9 mouse cellular contexts compared by ENCODE assay signal in genomic region chr17:78246634-78247383, GRCm38 (mm10). TPM values are rescaled to one million over a fixed set of nuclear protein-coding genes. Genes with fewer than 3 reads are reported as not detected.
A peak's percentile ranks its signal among the peaks of the same experiment; 100 is the strongest.
DNase-seq lines count a peak whose midpoint lies in the region; ATAC-seq and TF ChIP-seq lines count a peak whose summit lies in the region.
"Had no signal": no experiment of that assay in that cellular context is flagged by ENCODE, and none has a peak within 500 bp of the region (broad histone marks: within the 10 kb centered on the region; RNA-seq: fewer than 3 reads in every experiment).

No protein-coding gene starts in this region.

- H3K4me2 ChIP-seq in heart, embryonic 15.5 days, result no peak overlapping the region
- H3K4me2 ChIP-seq in heart, embryonic 12.5 days, result no peak overlapping the region
- peak overlapping the region; percentile 97 for H3K4me2 ChIP-seq in CH12.LX (ENCODE audit: insufficient read depth, low read depth, poor library complexity, severe bottlenecking)
- no peak overlapping the region for H3K4me2 ChIP-seq in intestine, embryonic 15.5 days (replicated peaks)

- H3K27me3 ChIP-seq in heart, embryonic 15.5 days, result no peaks in the 10 kb centered on the region
- no peaks in the 10 kb centered on the region for H3K27me3 ChIP-seq in heart, embryonic 12.5 days (replicated peaks)
- H3K27me3 ChIP-seq in CH12.LX (replicated peaks), result no peaks in the 10 kb centered on the region
- no peaks in the 10 kb centered on the region for H3K27me3 ChIP-seq in intestine, embryonic 15.5 days (replicated peaks)

- H3K4me3 ChIP-seq in heart, embryonic 15.5 days, result no peak overlapping the region
- H3K4me3 ChIP-seq in heart, embryonic 12.5 days, result no peak overlapping the region
- no peak overlapping the region for H3K4me3 ChIP-seq in CH12.LX (replicated peaks in 1 of 3; ENCODE audit: low read depth in 2 of 3, low read length in 2 of 3, poor library complexity in 1 of 3)
- H3K4me3 ChIP-seq in left cerebral cortex, adult 2 months, result no peak overlapping the region
- H3K4me3 ChIP-seq in intestine, embryonic 15.5 days (replicated peaks), result no peak overlapping the region

- no peak overlapping the region for H3K9ac ChIP-seq in heart, embryonic 15.5 days
- no peak overlapping the region for H3K9ac ChIP-seq in heart, embryonic 12.5 days
- peak overlapping the region; percentile 35 for H3K9ac ChIP-seq in CH12.LX (ENCODE audit: insufficient read depth, low read depth)
- no peak overlapping the region for H3K9ac ChIP-seq in intestine, embryonic 15.5 days

- intact Hi-C loops in left cerebral cortex, adult 2 months (cut with DNase I), result no loop called here
- intact Hi-C loops in left cerebral cortex, postnatal 10 days (cut with DNase I), result no loop called here

- DNase-seq in CH12.LX (ENCODE audit: extremely low read depth), result peak; percentile 43
- no peak for DNase-seq in left cerebral cortex, adult 2 months (ENCODE audit: extremely low spot score in 1 of 2, low spot score in 2 of 2)
- no peak for DNase-seq in left cerebral cortex, postnatal 10 days (ENCODE audit: extremely low spot score in 1 of 2, low spot score in 2 of 2)
- DNase-seq: cerebellum, adult 8-10 months had no signal

- no peak for TF ChIP-seq POLR2A in CH12.LX (IDR thresholded peaks at IDR 0.05; ENCODE audit: low read depth, low read length)

- H3K4me1 ChIP-seq in heart, embryonic 15.5 days (replicated peaks), result peaks cover 23% of the 10 kb centered on the region
- peaks cover 37% of the 10 kb centered on the region for H3K4me1 ChIP-seq in heart, embryonic 12.5 days (replicated peaks)
- H3K4me1 ChIP-seq in CH12.LX (ENCODE audit: control insufficient read depth in 1 of 2, insufficient read depth in 2 of 2), result peaks cover 16 to 82% of the 10 kb centered on the region in 2 experiments
- peaks cover 20% of the 10 kb centered on the region; the same call in 1 of the 2 replicates for H3K4me1 ChIP-seq in intestine, embryonic 15.5 days (replicated peaks)

- no peaks in the 10 kb centered on the region for H3K36me3 ChIP-seq in heart, embryonic 15.5 days
- H3K36me3 ChIP-seq in heart, embryonic 12.5 days, result no peaks in the 10 kb centered on the region
- peaks cover 3 to 19% of the 10 kb centered on the region in 2 experiments for H3K36me3 ChIP-seq in CH12.LX (replicated peaks in 1 of 2; ENCODE audit: control insufficient read depth in 1 of 2, insufficient read depth in 1 of 2, low read length in 1 of 2)
- no peaks in the 10 kb centered on the region for H3K36me3 ChIP-seq in intestine, embryonic 15.5 days

- no peak; the same call in 1 of the 2 replicates for TF ChIP-seq EP300 in CH12.LX (IDR thresholded peaks at IDR 0.05; ENCODE audit: low read length)

- peaks cover 54% of the 10 kb centered on the region for H3K79me2 ChIP-seq in CH12.LX (replicated peaks; ENCODE audit: control insufficient read depth, extremely low read depth, insufficient read depth, poor library complexity, severe bottlenecking)

- dilution Hi-C loops in CH12.LX (cut with MboI; ENCODE audit: extremely low pct_ligation_motif_present, extremely low pct_unique_long_range_greater_than_20kb, low sequenced_read_pairs), result no loop called here

- no peaks in the 10 kb centered on the region for H3K9me3 ChIP-seq in heart, embryonic 15.5 days (replicated peaks)
- no peaks in the 10 kb centered on the region for H3K9me3 ChIP-seq in heart, embryonic 12.5 days (replicated peaks)
- no peaks in the 10 kb centered on the region for H3K9me3 ChIP-seq in CH12.LX (replicated peaks; ENCODE audit: low read length)
- H3K9me3 ChIP-seq in intestine, embryonic 15.5 days, result no peaks in the 10 kb centered on the region

- 56% methylated on average over 11 of the region's 11 CpGs for WGBS in heart, embryonic 15.5 days
- 62% methylated on average over 11 of the region's 11 CpGs for WGBS in heart, embryonic 12.5 days
- WGBS in intestine, embryonic 15.5 days, result 65% methylated on average over 11 of the region's 11 CpGs

- TF ChIP-seq RAD21 in CH12.LX (IDR thresholded peaks at IDR 0.05; ENCODE audit: low read depth, low read length), result no peak

- ATAC-seq in heart, embryonic 15.5 days (replicated peaks; ENCODE audit: insufficient number of reproducible peaks, insufficient read depth, low FRiP score, low read depth), result no peak
- no peak for ATAC-seq in heart, embryonic 12.5 days (ENCODE audit: insufficient number of reproducible peaks, low FRiP score)
- peak; percentile 90 to 91 for ATAC-seq in hematopoietic stem cell, adult 5-6 weeks (replicated peaks in 1 of 2; ENCODE audit: insufficient read depth in 1 of 2, low FRiP score in 2 of 2, low TSS enrichment in 1 of 2, low read depth in 1 of 2, poor library complexity in 2 of 2, severe bottlenecking in 2 of 2)
- peak; percentile 61 for ATAC-seq in megakaryocyte, adult 5-6 weeks (ENCODE audit: poor library complexity, severe bottlenecking)
- ATAC-seq in intestine, embryonic 15.5 days, result no peak

- peak overlapping the region; percentile 58 for H3K27ac ChIP-seq in heart, embryonic 15.5 days
- no peak overlapping the region; the same call in 1 of the 2 replicates for H3K27ac ChIP-seq in heart, embryonic 12.5 days (ENCODE audit: poor library complexity, severe bottlenecking)
- peak overlapping the region; percentile 100 for H3K27ac ChIP-seq in CH12.LX (ENCODE audit: insufficient read depth, low read depth)
- H3K27ac ChIP-seq in left cerebral cortex, adult 2 months, result no peak overlapping the region
- no peak overlapping the region for H3K27ac ChIP-seq in intestine, embryonic 15.5 days

- no peak for TF ChIP-seq CTCF in CH12.LX (conservative IDR thresholded peaks at IDR 0.05 in 1 of 2, IDR thresholded peaks at IDR 0.05 in 1 of 2; ENCODE audit: low read depth in 2 of 2, low read length in 2 of 2)
- no peak for TF ChIP-seq CTCF in left cerebral cortex, adult 2 months (IDR thresholded peaks at IDR 0.05)

- in situ Hi-C loops in CH12.LX (cut with MboI; ENCODE audit: low pct_ligation_motif_present, low pct_unique_long_range_greater_than_20kb, low sequenced_read_pairs), result no loop called here

TF ChIP-seq in CH12.LX, 34 proteins besides CTCF, POLR2A, EP300 and RAD21:
- TF ChIP-seq TCF12 (IDR thresholded peaks at IDR 0.05; ENCODE audit: low read depth, low read length), result 0 out of 2 replicates have a peak, but pooled peaks have one; percentile 22
- 0 out of 2 replicates have a peak, but pooled peaks have one; percentile 20 for TF ChIP-seq ETS1 (conservative IDR thresholded peaks at IDR 0.05; ENCODE audit: low read depth, low read length)
- TF ChIP-seq USF2 (conservative IDR thresholded peaks at IDR 0.05; ENCODE audit: low read depth, low read length), result no peak
- peak; percentile 40; the same call in 1 of the 2 replicates for TF ChIP-seq ZNF384 (IDR thresholded peaks at IDR 0.05; ENCODE audit: low read depth, low read length)
- peak; percentile 20; the same call in 1 of the 2 replicates for TF ChIP-seq MAZ (IDR thresholded peaks at IDR 0.05; ENCODE audit: low read depth, low read length)
- TF ChIP-seq GABPA (IDR thresholded peaks at IDR 0.05; ENCODE audit: insufficient replicate concordance, low read depth, low read length), result no peak
- no peak for TF ChIP-seq JUN (IDR thresholded peaks at IDR 0.05; ENCODE audit: insufficient read depth, low read depth, low read length)

RNA-seq across cellular contexts. Expression of gene Crim1, which starts 46.8 kb away (rescaled TPM):
- polyA plus RNA-seq in heart, embryonic 15.5 days (2015; fragmentation: Nextera tagmentation; extraction: Ambion mirVana), result 2.5 and 3.2 TPM in 2 replicates
- 3.2 and 3.3 TPM in 2 replicates for polyA plus RNA-seq in heart, embryonic 12.5 days (2016; fragmentation: Nextera tagmentation; extraction: Ambion mirVana)
- total RNA-seq in CH12.LX (2012; rRNA removed) (47.3 and 72.8 TPM in 2 replicates), CH12.LX (2014; rRNA removed) (14.1 and 15.2 TPM in 2 replicates)
- polyA plus RNA-seq in CH12.LX (2012; ENCODE audit: insufficient read length, low read depth), result 21.9 and 26.3 TPM in 2 replicates
- total RNA-seq in hematopoietic stem cell, adult 5-6 weeks (2017), result 11.5 and 16.9 TPM in 2 replicates
- 0.27 and 1.2 TPM in 2 replicates for total RNA-seq in megakaryocyte, adult 5-6 weeks (2015)
- 0.73 and 2.0 TPM in 2 replicates for total RNA-seq in megakaryocyte, adult 5-6 weeks (2017)
- 10 to 100 TPM; 83.3 to 93.1 TPM for total RNA-seq in left cerebral cortex, adult 2 months (2021)
- total RNA-seq in left cerebral cortex, postnatal 10 days (2021), result 10 to 100 TPM; 56.6 to 60.5 TPM
- 5.8 and 5.9 TPM in 2 replicates for polyA plus RNA-seq in intestine, embryonic 15.5 days (2015; fragmentation: Nextera tagmentation; extraction: Ambion mirVana)

Comparison
In these comparisons a context has a peak if more than half of its experiments do, and no peak if none do; other contexts are left out.
1. H3K27ac ChIP-seq: peak in heart, embryonic 15.5 days (single experiment) and CH12.LX (single experiment); none in heart, embryonic 12.5 days (single experiment), left cerebral cortex, adult 2 months (single experiment) and intestine, embryonic 15.5 days (single experiment).
2. ATAC-seq: peak in hematopoietic stem cell, adult 5-6 weeks (2 of 2) and megakaryocyte, adult 5-6 weeks (single experiment); none in heart, embryonic 15.5 days (single experiment), heart, embryonic 12.5 days (single experiment) and intestine, embryonic 15.5 days (single experiment).